8 mouse cellular contexts compared by ENCODE assay signal in genomic region chr4:45818814-45819207, GRCm38 (mm10). TPM values are rescaled to one million over a fixed set of nuclear protein-coding genes. Genes with fewer than 3 reads are reported as not detected.
DNase-seq lines count a peak whose midpoint lies in the region; ATAC-seq lines count a peak whose summit lies in the region.

No protein-coding gene starts in this region.

- H3K4me3 ChIP-seq in heart, embryonic 12.5 days, result no peak overlapping the region
- H3K4me3 ChIP-seq in embryonic facial prominence, embryonic 12.5 days, result peak overlapping the region; percentile 18
- H3K4me3 ChIP-seq in intestine, embryonic 14.5 days (ENCODE audit: low read depth, low read length), result peak overlapping the region; percentile 16; the same call in 1 of the 2 replicates
- H3K4me3 ChIP-seq in midbrain, embryonic 13.5 days (replicated peaks), result peak overlapping the region; percentile 9

- 0 out of 2 replicates have a peak, but pooled peaks cover 3% of the 10 kb centered on the region for H3K36me3 ChIP-seq in heart, embryonic 12.5 days
- H3K36me3 ChIP-seq in embryonic facial prominence, embryonic 12.5 days, result no peaks in the 10 kb centered on the region
- no peaks in the 10 kb centered on the region for H3K36me3 ChIP-seq in intestine, embryonic 14.5 days (ENCODE audit: control insufficient read depth, insufficient read depth, low read length)
- peaks cover 31% of the 10 kb centered on the region for H3K36me3 ChIP-seq in midbrain, embryonic 13.5 days

- H3K9me3 ChIP-seq in heart, embryonic 12.5 days (replicated peaks), result no peaks in the 10 kb centered on the region
- H3K9me3 ChIP-seq in embryonic facial prominence, embryonic 12.5 days, result no peaks in the 10 kb centered on the region
- H3K9me3 ChIP-seq in intestine, embryonic 14.5 days (ENCODE audit: control insufficient read depth, low read length), result no peaks in the 10 kb centered on the region
- no peaks in the 10 kb centered on the region for H3K9me3 ChIP-seq in midbrain, embryonic 13.5 days

- peak overlapping the region; percentile 90 for H3K27ac ChIP-seq in heart, embryonic 12.5 days (ENCODE audit: poor library complexity, severe bottlenecking)
- H3K27ac ChIP-seq in embryonic facial prominence, embryonic 12.5 days, result peak overlapping the region; percentile 4; the same call in 1 of the 2 replicates
- H3K27ac ChIP-seq in intestine, embryonic 14.5 days (ENCODE audit: low read depth), result peak overlapping the region; percentile 59
- H3K27ac ChIP-seq in midbrain, embryonic 13.5 days, result peak overlapping the region; percentile 98

- H3K9ac ChIP-seq in heart, embryonic 12.5 days, result 0 out of 2 replicates have a peak overlapping the region, but pooled peaks have one; percentile 11
- H3K9ac ChIP-seq in embryonic facial prominence, embryonic 12.5 days, result peak overlapping the region; percentile 15; the same call in 1 of the 2 replicates
- no peak overlapping the region for H3K9ac ChIP-seq in intestine, embryonic 14.5 days (ENCODE audit: low read length)
- H3K9ac ChIP-seq in midbrain, embryonic 13.5 days (replicated peaks), result peak overlapping the region; percentile 63

- DNase-seq in heart, postnatal 14 days, result no peak
- DNase-seq in intestine, embryonic 14.5 days (ENCODE audit: low spot score), result no peak
- no peak for DNase-seq in natural killer cell, adult 2 months (ENCODE audit: low spot score in 2 of 2)
- no peak for DNase-seq in adrenal gland, postnatal 36 days
- no peak for DNase-seq in cerebellum, adult 11-12 months

- H3K27me3 ChIP-seq in heart, embryonic 12.5 days (replicated peaks), result peaks cover 19% of the 10 kb centered on the region
- peaks cover 20% of the 10 kb centered on the region for H3K27me3 ChIP-seq in embryonic facial prominence, embryonic 12.5 days
- peaks cover 11% of the 10 kb centered on the region for H3K27me3 ChIP-seq in intestine, embryonic 14.5 days (replicated peaks; ENCODE audit: control insufficient read depth, insufficient read depth, low read length)
- no peaks in the 10 kb centered on the region for H3K27me3 ChIP-seq in midbrain, embryonic 13.5 days

- no peak; the same call in 1 of the 2 replicates for ATAC-seq in heart, embryonic 12.5 days (ENCODE audit: insufficient number of reproducible peaks, low FRiP score)
- no peak for ATAC-seq in embryonic facial prominence, embryonic 12.5 days (ENCODE audit: insufficient number of reproducible peaks, insufficient read depth, low FRiP score, low TSS enrichment)
- no peak for ATAC-seq in intestine, embryonic 14.5 days (replicated peaks; ENCODE audit: low FRiP score, low TSS enrichment, low read depth)
- ATAC-seq in midbrain, embryonic 13.5 days, result peak; percentile 24; the same call in 1 of the 2 replicates

- peak overlapping the region; percentile 60 for H3K4me2 ChIP-seq in heart, embryonic 12.5 days
- H3K4me2 ChIP-seq in embryonic facial prominence, embryonic 12.5 days (replicated peaks), result peak overlapping the region; percentile 52
- H3K4me2 ChIP-seq in intestine, embryonic 14.5 days (ENCODE audit: low read length), result peak overlapping the region; percentile 64
- peak overlapping the region; percentile 44 for H3K4me2 ChIP-seq in midbrain, embryonic 13.5 days (replicated peaks)

- WGBS in heart, embryonic 12.5 days, result 9% methylated on average over 4 of the region's 4 CpGs
- WGBS in embryonic facial prominence, embryonic 12.5 days, result 24% methylated on average over 3 of the region's 4 CpGs
- 31% methylated on average over 3 of the region's 4 CpGs for WGBS in intestine, embryonic 14.5 days
- 5% methylated on average over 4 of the region's 4 CpGs for WGBS in midbrain, embryonic 13.5 days

- H3K4me1 ChIP-seq in heart, embryonic 12.5 days (replicated peaks), result peaks cover 53% of the 10 kb centered on the region
- H3K4me1 ChIP-seq in embryonic facial prominence, embryonic 12.5 days, result peaks cover 13% of the 10 kb centered on the region
- H3K4me1 ChIP-seq in intestine, embryonic 14.5 days (replicated peaks; ENCODE audit: control insufficient read depth, insufficient read depth, low read length), result peaks cover 15% of the 10 kb centered on the region
- H3K4me1 ChIP-seq in midbrain, embryonic 13.5 days (replicated peaks), result peaks cover 86% of the 10 kb centered on the region

- intact Hi-C loops in heart, postnatal 14 days (cut with DNase I), result loop anchor here (5.0 kb wide), 1 partner anchor 402 kb away; no protein-coding TSS in a partner anchor

RNA-seq across cellular contexts. Expression of gene Igfbpl1, which starts 7.9 kb away (rescaled TPM):
- 6.1 and 7.0 TPM in 2 replicates for polyA plus RNA-seq in heart, embryonic 12.5 days (2016; fragmentation: Nextera tagmentation; extraction: Ambion mirVana)
- 1 to 10 TPM; 2.2 to 2.4 TPM for total RNA-seq in heart, postnatal 14 days (2021)
- polyA plus RNA-seq in embryonic facial prominence, embryonic 12.5 days (2016; fragmentation: Nextera tagmentation; extraction: Ambion mirVana), result 2.8 and 3.8 TPM in 2 replicates
- 0.67 and 1.3 TPM in 2 replicates for polyA plus RNA-seq in intestine, embryonic 14.5 days (2014; fragmentation: Nextera tagmentation; extraction: Ambion mirVana)
- 69.9 and 83.3 TPM in 2 replicates for polyA plus RNA-seq in midbrain, embryonic 13.5 days (2015; fragmentation: Nextera tagmentation; extraction: Ambion mirVana)
- not detected for total RNA-seq in adrenal gland, postnatal 36 days (2021)

RNA-seq across cellular contexts. Expression of gene Aldh1b1, which starts 20.0 kb away (rescaled TPM):
- polyA plus RNA-seq in heart, embryonic 12.5 days (2016; fragmentation: Nextera tagmentation; extraction: Ambion mirVana), result 104 and 107 TPM in 2 replicates
- total RNA-seq in heart, postnatal 14 days (2021), result 10 to 100 TPM; 30.2 to 31.6 TPM
- polyA plus RNA-seq in embryonic facial prominence, embryonic 12.5 days (2016; fragmentation: Nextera tagmentation; extraction: Ambion mirVana), result 3.8 and 5.3 TPM in 2 replicates
- polyA plus RNA-seq in intestine, embryonic 14.5 days (2014; fragmentation: Nextera tagmentation; extraction: Ambion mirVana), result 96.9 and 115 TPM in 2 replicates
- polyA plus RNA-seq in midbrain, embryonic 13.5 days (2015; fragmentation: Nextera tagmentation; extraction: Ambion mirVana), result 15.8 and 17.6 TPM in 2 replicates
- 10 to 100 TPM; 20.2 to 34.4 TPM for total RNA-seq in adrenal gland, postnatal 36 days (2021)

RNA-seq across cellular contexts. Expression of gene Stra6l, which starts 29.7 kb away (rescaled TPM):
- 0.15 TPM in 2 replicates for polyA plus RNA-seq in heart, embryonic 12.5 days (2016; fragmentation: Nextera tagmentation; extraction: Ambion mirVana)
- not detected for total RNA-seq in heart, postnatal 14 days (2021)
- 0.13 and 0.15 TPM in 2 replicates for polyA plus RNA-seq in embryonic facial prominence, embryonic 12.5 days (2016; fragmentation: Nextera tagmentation; extraction: Ambion mirVana)
- 6.9 and 8.7 TPM in 2 replicates for polyA plus RNA-seq in intestine, embryonic 14.5 days (2014; fragmentation: Nextera tagmentation; extraction: Ambion mirVana)
- polyA plus RNA-seq in midbrain, embryonic 13.5 days (2015; fragmentation: Nextera tagmentation; extraction: Ambion mirVana), result 1.1 and 1.2 TPM in 2 replicates
- total RNA-seq in adrenal gland, postnatal 36 days (2021), result under 1 TPM; 0.13 to 0.43 TPM

Comparison
In these comparisons a context has a peak if more than half of its experiments do, and no peak if none do; other contexts are left out.
1. H3K27ac ChIP-seq: peak in every context shown above with its lines; median percentile 98 in midbrain, embryonic 13.5 days; 90 in heart, embryonic 12.5 days; 59 in intestine, embryonic 14.5 days; 4 in embryonic facial prominence, embryonic 12.5 days.